Mouse (Mus musculus): ENCODE data around the gene Hexb. TPM values are rescaled to one million over a fixed set of nuclear protein-coding genes. Genes with fewer than 3 reads are reported as not detected.

The Hexb gene
- polyA plus RNA-seq, 1 experiment, result 71.8 TPM

GRCm38 (mm10) chr13:97192649-97193048 is 5.5 kb downstream of the Hexb start:
- no peak overlapping the region for H3K4me3 ChIP-seq (replicated peaks; ENCODE audit: extremely low read depth, low read depth, low read length)
- no peak for TF ChIP-seq CTCF (IDR thresholded peaks at IDR 0.05; ENCODE audit: insufficient read depth, low read length)
- TF ChIP-seq POLR2A (IDR thresholded peaks at IDR 0.05; ENCODE audit: borderline replicate concordance, extremely low read depth, low read depth, low read length), result no peak
- DNase-seq, result no peak
- H3K4me1 ChIP-seq (ENCODE audit: control insufficient read depth, insufficient read depth, low read length), result 0 out of 2 replicates have a peak, but pooled peaks cover 1% of the 10 kb centered on the region
- 95% methylated on average over 11 of the region's 11 CpGs for WGBS

- H3K4me1 ChIP-seq (ENCODE audit: control insufficient read depth, insufficient read depth, low read length), result 0 out of 2 replicates have a peak, but pooled peaks cover 2% of the 10 kb centered on the region
- 70% methylated on average over 5 of the region's 5 CpGs for WGBS
- no peak for DNase-seq
- TF ChIP-seq POLR2A (IDR thresholded peaks at IDR 0.05; ENCODE audit: borderline replicate concordance, extremely low read depth, low read depth, low read length), result no peak
- no peak for TF ChIP-seq CTCF (IDR thresholded peaks at IDR 0.05; ENCODE audit: insufficient read depth, low read length)
- H3K4me3 ChIP-seq (replicated peaks; ENCODE audit: extremely low read depth, low read depth, low read length), result no peak overlapping the region
Observed at GRCm38 (mm10) chr13:97187693-97188092, 10.5 kb downstream of the Hexb start.

- 51% methylated on average over 4 of the region's 4 CpGs for WGBS
- DNase-seq, result no peak
- H3K4me3 ChIP-seq (replicated peaks; ENCODE audit: extremely low read depth, low read depth, low read length), result no peak overlapping the region
- TF ChIP-seq CTCF (IDR thresholded peaks at IDR 0.05; ENCODE audit: insufficient read depth, low read length) (no peak), POLR2A (IDR thresholded peaks at IDR 0.05; ENCODE audit: borderline replicate concordance, extremely low read depth, low read depth, low read length) (no peak)
- 0 out of 2 replicates have a peak, but pooled peaks cover 2% of the 10 kb centered on the region for H3K4me1 ChIP-seq (ENCODE audit: control insufficient read depth, insufficient read depth, low read length)
Observed at GRCm38 (mm10) chr13:97186346-97186745, 11.8 kb downstream of the Hexb start.

DNA sequence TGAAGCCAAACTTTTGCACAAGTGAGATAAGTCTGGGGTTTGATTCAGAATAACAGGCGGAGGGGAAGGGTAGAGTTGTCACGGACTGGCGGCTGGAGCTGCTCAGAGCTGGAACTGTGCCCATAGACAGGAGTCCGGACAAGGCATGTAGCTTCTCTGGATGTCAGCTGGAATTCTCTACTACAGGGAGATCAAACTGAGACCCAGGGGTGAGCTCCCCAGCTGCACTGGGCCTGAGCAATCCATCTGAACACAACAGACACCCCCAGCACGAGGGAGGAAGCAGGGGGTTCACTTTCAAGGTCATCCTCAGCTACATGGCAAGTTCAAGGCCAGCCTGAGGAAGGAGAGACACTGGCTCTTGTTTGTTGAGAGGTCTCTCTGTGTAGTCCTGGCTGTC is 13.5 kb downstream of the Hexb start:
- WGBS, result 64% methylated on average over 5 of the region's 5 CpGs
- no peak for DNase-seq
- TF ChIP-seq POLR2A (IDR thresholded peaks at IDR 0.05; ENCODE audit: borderline replicate concordance, extremely low read depth, low read depth, low read length), result no peak
- TF ChIP-seq CTCF (IDR thresholded peaks at IDR 0.05; ENCODE audit: insufficient read depth, low read length), result no peak
- Histone ChIP-seq H3K4me1 (ENCODE audit: control insufficient read depth, insufficient read depth, low read length) (0 out of 2 replicates have a peak, but pooled peaks cover 2% of the 10 kb centered on the region), H3K4me3 (replicated peaks; ENCODE audit: extremely low read depth, low read depth, low read length) (no peak overlapping the region)

GRCm38 (mm10) chr13:97184168-97184567 is 14.0 kb downstream of the Hexb start:
- WGBS, result 81% methylated on average over 2 of the region's 2 CpGs
- Histone ChIP-seq H3K4me1 (ENCODE audit: control insufficient read depth, insufficient read depth, low read length) (0 out of 2 replicates have a peak, but pooled peaks cover 2% of the 10 kb centered on the region), H3K4me3 (replicated peaks; ENCODE audit: extremely low read depth, low read depth, low read length) (no peak overlapping the region)
- TF ChIP-seq POLR2A (IDR thresholded peaks at IDR 0.05; ENCODE audit: borderline replicate concordance, extremely low read depth, low read depth, low read length) (no peak), CTCF (IDR thresholded peaks at IDR 0.05; ENCODE audit: insufficient read depth, low read length) (no peak)
- no peak for DNase-seq

- 77% methylated on average over 4 of the region's 4 CpGs for WGBS
- Histone ChIP-seq H3K4me1 (ENCODE audit: control insufficient read depth, insufficient read depth, low read length) (0 out of 2 replicates have a peak, but pooled peaks cover 2% of the 10 kb centered on the region), H3K4me3 (replicated peaks; ENCODE audit: extremely low read depth, low read depth, low read length) (no peak overlapping the region)
- no peak for TF ChIP-seq CTCF (IDR thresholded peaks at IDR 0.05; ENCODE audit: insufficient read depth, low read length)
- TF ChIP-seq POLR2A (IDR thresholded peaks at IDR 0.05; ENCODE audit: borderline replicate concordance, extremely low read depth, low read depth, low read length), result no peak
- no peak for DNase-seq
Observed at GRCm38 (mm10) chr13:97182821-97183220, 15.3 kb downstream of the Hexb start.

- 79% methylated on average over 6 of the region's 6 CpGs for WGBS
- DNase-seq, result no peak
- Histone ChIP-seq H3K4me3 (replicated peaks; ENCODE audit: extremely low read depth, low read depth, low read length) (no peak overlapping the region), H3K4me1 (ENCODE audit: control insufficient read depth, insufficient read depth, low read length) (no peaks in the 10 kb centered on the region)
- TF ChIP-seq POLR2A (IDR thresholded peaks at IDR 0.05; ENCODE audit: borderline replicate concordance, extremely low read depth, low read depth, low read length) (no peak), CTCF (IDR thresholded peaks at IDR 0.05; ENCODE audit: insufficient read depth, low read length) (no peak)
Observed at GRCm38 (mm10) chr13:97180113-97180828, 17.9 kb downstream of the Hexb start.

- TF ChIP-seq CTCF (IDR thresholded peaks at IDR 0.05; ENCODE audit: insufficient read depth, low read length) (no peak), POLR2A (IDR thresholded peaks at IDR 0.05; ENCODE audit: borderline replicate concordance, extremely low read depth, low read depth, low read length) (no peak)
- WGBS, result 86% methylated on average over 7 of the region's 7 CpGs
- Histone ChIP-seq H3K4me3 (replicated peaks; ENCODE audit: extremely low read depth, low read depth, low read length) (no peak overlapping the region), H3K4me1 (ENCODE audit: control insufficient read depth, insufficient read depth, low read length) (no peaks in the 10 kb centered on the region)
- no peak for DNase-seq
Observed at GRCm38 (mm10) chr13:97178943-97179342, 19.2 kb downstream of the Hexb start.

GRCm38 (mm10) chr13:97176731-97177130 is 21.4 kb downstream of the Hexb start:
- TF ChIP-seq POLR2A (IDR thresholded peaks at IDR 0.05; ENCODE audit: borderline replicate concordance, extremely low read depth, low read depth, low read length) (no peak), CTCF (IDR thresholded peaks at IDR 0.05; ENCODE audit: insufficient read depth, low read length) (no peak)
- no peak for DNase-seq
- Histone ChIP-seq H3K4me3 (replicated peaks; ENCODE audit: extremely low read depth, low read depth, low read length) (no peak overlapping the region), H3K4me1 (ENCODE audit: control insufficient read depth, insufficient read depth, low read length) (no peaks in the 10 kb centered on the region)
- WGBS, result 85% methylated on average over 5 of the region's 5 CpGs
